Mouse (Mus musculus): ENCODE measurements around the gene Gm21969. TPM values are rescaled to one million over a fixed set of nuclear protein-coding genes. Genes with fewer than 3 reads are reported as not detected.
A peak's percentile ranks its signal among the peaks of the same experiment; 100 is the strongest.

The Gm21969 gene
- polyA plus RNA-seq, 1 experiment from 2014 or later = not detected

GRCm38 (mm10) chr4:139583629-139584245, 19.2 kb upstream of the Gm21969 start:
- no peak for ATAC-seq
- Histone ChIP-seq H3K9me3 (ENCODE audit: low read length) (no peaks in the 10 kb centered on the region), H3K4me3 (ENCODE audit: low read depth, low read length) (no peak overlapping the region), H3K27me3 (replicated peaks; ENCODE audit: insufficient read depth, low read length) (no peaks in the 10 kb centered on the region), H3K9ac (replicated peaks; ENCODE audit: low read depth) (no peak overlapping the region), H3K4me2 (replicated peaks; ENCODE audit: low read depth, low read length) (no peak overlapping the region), H3K4me1 (ENCODE audit: insufficient read depth, low read depth, low read length) (peaks cover 35% of the 10 kb centered on the region), H3K27ac (ENCODE audit: low read length) (no peak overlapping the region), H3K36me3 (ENCODE audit: insufficient read depth, low read length) (no peaks in the 10 kb centered on the region)
- TF ChIP-seq EP300 (IDR thresholded peaks at IDR 0.05) (no peak), CTCF (IDR thresholded peaks at IDR 0.05) (no peak)
- DNase-seq (ENCODE audit: low spot score) = no peak
- WGBS = 69% methylated on average over 11 of the region's 11 CpGs

GRCm38 (mm10) chr4:139584704-139585103, 18.3 kb upstream of the Gm21969 start:
- peaks cover 32% of the 10 kb centered on the region for H3K4me1 ChIP-seq (ENCODE audit: insufficient read depth, low read depth, low read length)
- no peak overlapping the region for H3K9ac ChIP-seq (replicated peaks; ENCODE audit: low read depth)

GRCm38 (mm10) chr4:139585713-139586112, 17.3 kb upstream of the Gm21969 start:
- no peak for TF ChIP-seq EP300 (IDR thresholded peaks at IDR 0.05)
- no peak for TF ChIP-seq CTCF (IDR thresholded peaks at IDR 0.05)
- no peaks in the 10 kb centered on the region for H3K36me3 ChIP-seq (ENCODE audit: insufficient read depth, low read length)
- H3K27ac ChIP-seq (ENCODE audit: low read length) = no peak overlapping the region
- DNase-seq (ENCODE audit: low spot score) (no peak), ATAC-seq (no peak)
- no peak overlapping the region for H3K4me3 ChIP-seq (ENCODE audit: low read depth, low read length)
- H3K4me2 ChIP-seq (replicated peaks; ENCODE audit: low read depth, low read length) = no peak overlapping the region
- H3K4me1 ChIP-seq (ENCODE audit: insufficient read depth, low read depth, low read length) = peaks cover 22% of the 10 kb centered on the region
- 69% methylated on average over 7 of the region's 7 CpGs for WGBS
- no peaks in the 10 kb centered on the region for H3K9me3 ChIP-seq (ENCODE audit: low read length)
- H3K9ac ChIP-seq (replicated peaks; ENCODE audit: low read depth) = no peak overlapping the region
- no peaks in the 10 kb centered on the region for H3K27me3 ChIP-seq (replicated peaks; ENCODE audit: insufficient read depth, low read length)

More at GRCm38 (mm10) chr4:139584704-139585103, 18.3 kb upstream of the Gm21969 start:
- ATAC-seq = no peak
- no peaks in the 10 kb centered on the region for H3K36me3 ChIP-seq (ENCODE audit: insufficient read depth, low read length)
- H3K27ac ChIP-seq (ENCODE audit: low read length) = no peak overlapping the region
- no peak for TF ChIP-seq CTCF (IDR thresholded peaks at IDR 0.05)
- TF ChIP-seq EP300 (IDR thresholded peaks at IDR 0.05) = no peak
- no peaks in the 10 kb centered on the region for H3K27me3 ChIP-seq (replicated peaks; ENCODE audit: insufficient read depth, low read length)
- no peak for DNase-seq (ENCODE audit: low spot score)
- no peaks in the 10 kb centered on the region for H3K9me3 ChIP-seq (ENCODE audit: low read length)
- WGBS = 63% methylated on average over 11 of the region's 11 CpGs
- no peak overlapping the region for H3K4me2 ChIP-seq (replicated peaks; ENCODE audit: low read depth, low read length)
- no peak overlapping the region for H3K4me3 ChIP-seq (ENCODE audit: low read depth, low read length)

- ATAC-seq = peak; percentile 66
- Histone ChIP-seq H3K4me3 (ENCODE audit: low read depth, low read length) (no peak overlapping the region), H3K4me1 (ENCODE audit: insufficient read depth, low read depth, low read length) (peaks cover 9% of the 10 kb centered on the region; the same call in 1 of the 2 replicates), H3K27ac (ENCODE audit: low read length) (no peak overlapping the region), H3K36me3 (ENCODE audit: insufficient read depth, low read length) (no peaks in the 10 kb centered on the region), H3K4me2 (replicated peaks; ENCODE audit: low read depth, low read length) (no peak overlapping the region), H3K27me3 (replicated peaks; ENCODE audit: insufficient read depth, low read length) (no peaks in the 10 kb centered on the region), H3K9me3 (ENCODE audit: low read length) (no peaks in the 10 kb centered on the region), H3K9ac (replicated peaks; ENCODE audit: low read depth) (no peak overlapping the region)
- peak; percentile 34 for DNase-seq (ENCODE audit: low spot score)
- TF ChIP-seq CTCF (IDR thresholded peaks at IDR 0.05) (peak; percentile 10; the same call in 1 of the 2 replicates), EP300 (IDR thresholded peaks at IDR 0.05) (no peak)
- WGBS = 71% methylated on average over 4 of the region's 4 CpGs
Observed at GRCm38 (mm10) chr4:139587370-139587769, 15.6 kb upstream of the Gm21969 start.

- 72% methylated on average over 4 of the region's 4 CpGs for WGBS
- Histone ChIP-seq H3K9me3 (ENCODE audit: low read length) (no peaks in the 10 kb centered on the region), H3K4me1 (ENCODE audit: insufficient read depth, low read depth, low read length) (peaks cover 9% of the 10 kb centered on the region; the same call in 1 of the 2 replicates), H3K27ac (ENCODE audit: low read length) (no peak overlapping the region), H3K4me3 (ENCODE audit: low read depth, low read length) (no peak overlapping the region), H3K36me3 (ENCODE audit: insufficient read depth, low read length) (no peaks in the 10 kb centered on the region), H3K9ac (replicated peaks; ENCODE audit: low read depth) (no peak overlapping the region), H3K27me3 (replicated peaks; ENCODE audit: insufficient read depth, low read length) (no peaks in the 10 kb centered on the region), H3K4me2 (replicated peaks; ENCODE audit: low read depth, low read length) (no peak overlapping the region)
- ATAC-seq = no peak
- TF ChIP-seq CTCF (IDR thresholded peaks at IDR 0.05) (no peak), EP300 (IDR thresholded peaks at IDR 0.05) (no peak)
- DNase-seq (ENCODE audit: low spot score) = no peak
Observed at GRCm38 (mm10) chr4:139587773-139588172, 15.2 kb upstream of the Gm21969 start.

- TF ChIP-seq CTCF (IDR thresholded peaks at IDR 0.05) = no peak
- TF ChIP-seq EP300 (IDR thresholded peaks at IDR 0.05) = no peak
- H3K27me3 ChIP-seq (replicated peaks; ENCODE audit: insufficient read depth, low read length) = no peaks in the 10 kb centered on the region
- no peak overlapping the region for H3K4me2 ChIP-seq (replicated peaks; ENCODE audit: low read depth, low read length)
- DNase-seq (ENCODE audit: low spot score) (no peak), ATAC-seq (no peak)
- no peak overlapping the region for H3K9ac ChIP-seq (replicated peaks; ENCODE audit: low read depth)
- peaks cover 9% of the 10 kb centered on the region; the same call in 1 of the 2 replicates for H3K4me1 ChIP-seq (ENCODE audit: insufficient read depth, low read depth, low read length)
- no peak overlapping the region for H3K27ac ChIP-seq (ENCODE audit: low read length)
- H3K4me3 ChIP-seq (ENCODE audit: low read depth, low read length) = no peak overlapping the region
- H3K36me3 ChIP-seq (ENCODE audit: insufficient read depth, low read length) = no peaks in the 10 kb centered on the region
- H3K9me3 ChIP-seq (ENCODE audit: low read length) = no peaks in the 10 kb centered on the region
- WGBS = 44% methylated on average over 5 of the region's 5 CpGs
Observed at GRCm38 (mm10) chr4:139589351-139590027, 13.5 kb upstream of the Gm21969 start.

Measured in lung, postnatal 0 days (tissue).